Mouse (Mus musculus) embryo, embryonic 11.5 days (tissue): ENCODE data around the gene Helb.
"Not testable (repeated sequence)": the region's sequence is repeated elsewhere in the genome, so short reads cannot be mapped to it uniquely, and the experiment has no call there.

Experiments
- DNase-seq: peaks from one replicate; pipeline ENCODE4 v3.0.0-alpha.2; 2012; ENCODE audit warnings: low read depth, low spot score

Gene Helb

DNA sequence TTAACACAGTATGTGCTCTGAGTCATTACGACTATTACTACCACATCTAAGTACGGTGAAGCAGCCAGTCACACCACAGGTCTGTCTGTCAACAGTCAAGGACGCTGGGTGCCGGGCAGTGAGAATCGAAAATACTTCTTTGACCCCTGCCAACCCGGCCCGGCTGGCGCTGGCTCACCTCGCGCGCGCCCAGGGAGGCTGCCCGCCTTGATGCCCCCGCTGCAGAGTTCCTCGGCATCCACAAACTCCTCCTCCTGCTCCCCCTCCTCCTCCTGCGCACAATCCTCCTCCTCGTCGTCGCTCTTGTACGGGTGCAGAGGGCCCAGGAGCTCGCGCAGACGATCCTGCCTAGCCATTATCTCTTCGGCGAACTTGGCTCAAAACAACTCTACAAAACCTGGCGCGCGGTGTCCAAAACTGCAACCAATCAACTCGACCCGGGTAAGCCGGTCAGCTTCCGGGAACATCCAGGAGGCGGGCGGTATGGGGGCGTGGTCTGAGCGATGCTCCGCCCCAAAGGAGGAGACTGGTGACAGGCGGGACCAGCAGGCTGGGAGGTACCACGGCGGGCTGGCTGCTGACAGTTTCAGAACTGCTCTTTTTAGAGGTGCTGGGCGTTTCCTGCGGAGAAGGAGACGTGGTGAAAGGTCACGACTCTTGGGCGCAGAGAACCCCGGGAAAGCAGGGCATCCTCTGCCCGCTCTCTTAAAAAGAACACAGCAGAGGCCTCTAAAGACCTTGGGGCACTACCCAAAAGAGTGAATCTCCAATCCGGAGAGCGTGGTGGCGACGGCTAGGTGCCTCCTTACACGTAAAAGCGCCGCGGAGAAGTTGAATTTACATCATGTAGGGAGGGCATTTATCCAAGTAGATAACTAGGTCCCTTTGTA, at the start of gene Helb:
Gene Helb, minus strand, starts transcription at position 481 of the 890 bp plus-strand sequence.
- DNase-seq = peak; percentile 91

DNA sequence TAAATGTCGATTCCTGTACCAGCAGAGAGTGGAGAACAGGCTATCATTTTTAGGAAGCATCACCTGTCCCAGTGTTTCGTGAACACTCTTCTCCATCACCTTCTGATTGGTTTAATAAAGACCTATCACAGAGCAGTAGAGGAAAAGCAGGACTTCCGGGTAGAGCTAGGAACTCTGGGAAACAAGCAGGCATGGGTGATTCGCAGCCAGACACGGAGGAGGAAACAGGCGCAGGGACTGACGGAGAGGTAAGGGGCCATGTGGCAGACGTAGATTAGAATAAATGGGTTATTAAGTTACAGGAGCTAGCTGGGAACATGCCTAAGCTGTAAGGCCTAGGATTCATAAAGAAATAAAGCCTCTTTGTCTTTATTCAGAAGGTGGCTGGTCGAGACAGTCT, 47.7 kb upstream of the Helb start:
- DNase-seq = no peak

DNA sequence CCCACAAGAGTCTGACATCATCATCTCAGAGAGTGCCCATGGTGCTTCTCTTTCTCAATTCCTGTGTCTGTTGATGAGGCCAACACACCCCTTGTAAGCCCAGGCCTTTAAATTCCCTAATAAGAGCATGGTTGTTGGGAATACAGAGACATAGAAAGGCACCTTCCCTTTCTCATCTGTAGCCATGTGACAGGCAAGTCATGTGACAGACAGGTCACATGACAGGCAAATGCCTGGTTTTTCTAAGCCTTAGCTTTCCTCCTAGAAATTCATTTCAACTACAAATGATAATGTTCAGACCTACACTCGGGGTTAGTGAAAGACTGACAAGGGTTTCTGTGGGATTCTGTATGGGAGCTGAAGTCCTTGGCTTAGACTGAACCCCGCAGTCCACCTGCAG, 41.1 kb upstream of the Helb start:
- DNase-seq = no peak

DNA sequence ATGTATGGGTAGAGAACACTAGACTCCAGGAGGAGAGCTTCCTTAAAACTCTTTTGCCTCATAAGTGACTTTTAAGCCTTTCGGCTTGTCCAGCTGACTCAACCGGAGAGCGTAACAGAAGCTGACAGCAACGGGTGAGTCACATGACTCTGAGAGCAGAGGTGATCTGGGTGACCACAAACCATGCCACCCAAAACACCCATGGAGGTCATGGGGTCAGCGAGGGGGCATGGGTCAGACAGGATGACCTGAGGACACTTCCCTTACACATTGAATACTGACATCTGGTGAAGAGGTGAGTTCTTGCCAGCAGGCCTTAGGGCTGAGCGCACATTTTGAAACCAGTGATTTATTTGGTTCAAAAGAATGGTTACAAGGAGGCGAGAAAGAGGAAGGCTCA, 38.9 kb upstream of the Helb start:
- no peak for DNase-seq

DNA sequence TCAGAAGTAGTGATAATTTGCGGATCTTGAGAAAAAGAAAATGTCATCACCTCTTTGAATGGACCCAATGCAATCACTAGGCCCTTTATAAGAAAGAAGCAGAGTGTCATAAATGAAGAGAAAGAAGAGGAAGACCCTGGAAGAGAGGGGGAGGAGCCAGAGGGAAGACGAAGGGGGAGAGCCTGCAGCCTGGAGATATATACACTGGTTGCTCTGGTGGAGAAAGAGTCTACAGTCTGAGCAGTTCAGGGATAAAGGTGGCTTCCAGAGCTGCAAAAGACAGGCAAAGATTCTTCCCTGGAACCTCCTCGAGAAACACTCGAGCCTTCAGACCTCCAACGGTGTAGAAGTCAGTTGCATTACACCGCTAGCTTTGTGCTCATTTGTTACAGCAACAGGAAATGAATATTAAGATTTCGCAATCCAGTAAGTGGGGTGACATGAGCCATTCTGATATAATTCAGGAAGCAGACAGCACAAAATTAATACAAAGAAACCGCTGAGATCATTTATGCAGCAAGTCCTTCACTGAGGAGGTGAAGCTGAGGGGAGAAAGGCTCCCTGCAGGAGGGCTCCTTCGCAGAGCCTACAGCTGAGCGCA, 28.2 kb upstream of the Helb start:
- no peak for DNase-seq

DNA sequence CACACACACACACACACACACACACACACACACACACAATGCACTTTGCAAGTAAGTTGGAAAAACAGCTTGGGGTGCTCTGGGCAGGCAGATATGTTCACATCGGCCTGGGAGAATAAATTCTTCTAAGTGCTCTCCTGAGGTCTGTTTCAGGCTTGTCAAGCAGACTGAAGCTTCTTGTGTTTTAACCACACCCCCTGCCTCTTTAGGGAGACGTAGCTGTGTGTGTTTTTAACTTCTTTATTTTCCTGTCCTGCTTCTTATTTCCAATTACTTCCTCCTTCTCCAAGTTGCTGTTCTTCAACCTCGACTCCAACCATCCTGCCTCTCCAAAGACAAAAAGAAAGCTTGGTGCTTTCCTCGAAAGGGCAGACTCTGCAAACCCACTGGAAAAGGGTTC, 27.4 kb upstream of the Helb start:
- no peak for DNase-seq

DNA sequence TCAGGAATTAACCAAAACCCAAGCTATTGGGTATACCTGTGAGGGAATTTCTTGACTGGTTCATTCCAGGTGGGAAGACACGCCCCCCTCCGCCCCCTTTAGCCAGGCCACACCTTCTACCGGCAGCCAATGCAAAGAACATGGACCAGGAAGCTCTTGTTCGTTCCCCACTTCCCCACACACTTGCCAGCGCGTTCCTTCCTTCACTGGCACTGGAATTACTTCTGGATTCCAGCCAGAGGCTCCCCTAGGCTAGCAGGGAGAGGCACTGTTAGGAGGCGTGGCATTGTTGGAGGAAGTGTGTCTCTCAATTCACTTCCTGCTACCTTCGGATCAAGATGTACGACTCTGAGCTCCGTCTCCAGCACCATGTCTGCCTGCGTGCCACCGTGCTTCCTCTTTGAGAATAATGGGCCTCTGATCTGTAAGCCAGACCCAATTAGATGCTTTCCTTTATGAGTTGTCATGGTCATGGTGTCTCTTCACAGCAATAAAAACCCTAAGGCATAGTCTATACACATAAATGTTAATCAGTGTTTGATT, 23.3 kb upstream of the Helb start:
- no peak for DNase-seq

DNA sequence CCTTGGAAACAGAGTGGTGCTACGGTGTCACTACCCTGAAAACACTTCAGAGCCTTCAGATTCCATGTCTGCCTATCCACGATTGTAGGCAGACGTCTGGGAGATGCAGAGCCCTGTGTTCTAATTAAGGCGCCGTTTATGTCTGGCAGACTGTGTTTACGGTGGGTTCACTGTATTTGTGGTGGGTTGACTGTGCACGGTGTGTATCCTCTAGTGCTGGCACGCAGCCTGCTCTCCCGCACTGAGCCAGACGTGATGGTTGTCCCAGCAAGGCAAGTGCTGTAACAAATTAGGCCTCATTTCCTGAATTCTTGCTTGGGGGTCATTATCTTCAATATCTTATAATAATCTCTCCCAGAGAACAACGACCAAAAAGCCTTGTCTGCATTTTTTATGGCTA, 20.9 kb upstream of the Helb start:
- DNase-seq = no peak

DNA sequence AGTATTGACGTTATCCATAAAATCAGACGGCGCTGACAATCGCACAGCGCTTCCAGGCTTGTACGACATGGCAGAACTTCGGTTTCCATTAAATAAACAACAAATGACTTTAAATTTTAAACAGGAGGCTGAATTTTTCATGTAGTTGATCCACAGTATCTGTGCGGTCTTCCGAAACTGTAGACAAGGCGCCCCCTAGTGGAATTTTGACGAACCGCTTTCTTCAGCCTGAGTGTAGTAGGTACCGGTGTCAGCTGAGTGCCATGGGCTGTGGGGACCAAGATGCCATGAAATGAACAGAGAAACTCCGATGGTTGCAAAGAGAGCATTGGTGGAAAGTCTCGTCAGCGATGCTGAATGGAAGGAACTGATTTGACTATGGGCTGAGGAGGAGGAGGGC, 17.8 kb upstream of the Helb start:
- DNase-seq = no peak

DNA sequence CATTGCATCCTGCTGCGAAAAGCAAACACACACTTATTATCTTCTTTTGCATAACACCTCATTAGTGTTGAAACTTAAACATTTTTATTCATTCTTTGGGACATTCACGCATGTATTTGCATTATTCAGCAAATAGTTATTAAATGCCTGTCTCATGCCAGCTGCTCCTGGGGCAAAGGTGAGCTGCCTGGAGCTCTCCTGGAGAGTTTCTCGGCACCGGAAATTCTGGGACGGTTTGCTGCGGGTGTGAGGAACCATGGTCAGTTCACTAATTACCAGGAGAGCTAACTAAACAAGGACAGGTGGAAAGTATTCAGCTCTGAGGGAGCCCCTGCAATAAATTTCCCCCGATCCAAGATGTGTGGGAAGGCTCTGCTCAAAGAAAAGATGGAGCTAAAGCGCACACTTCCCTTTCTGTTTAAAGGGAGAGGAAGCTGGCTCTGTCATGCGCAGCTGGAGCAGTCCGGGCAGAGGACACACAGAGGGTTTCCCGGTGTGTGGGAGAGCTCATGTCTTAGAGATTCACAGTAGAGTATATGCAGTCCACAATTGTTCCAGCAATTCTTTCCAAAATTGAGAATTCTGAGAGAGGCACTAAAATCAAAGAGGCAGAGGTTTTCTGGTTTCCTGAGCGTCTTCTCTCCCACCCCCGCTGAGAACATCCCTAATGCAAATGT, 16.0 kb upstream of the Helb start:
- no peak for DNase-seq

DNA sequence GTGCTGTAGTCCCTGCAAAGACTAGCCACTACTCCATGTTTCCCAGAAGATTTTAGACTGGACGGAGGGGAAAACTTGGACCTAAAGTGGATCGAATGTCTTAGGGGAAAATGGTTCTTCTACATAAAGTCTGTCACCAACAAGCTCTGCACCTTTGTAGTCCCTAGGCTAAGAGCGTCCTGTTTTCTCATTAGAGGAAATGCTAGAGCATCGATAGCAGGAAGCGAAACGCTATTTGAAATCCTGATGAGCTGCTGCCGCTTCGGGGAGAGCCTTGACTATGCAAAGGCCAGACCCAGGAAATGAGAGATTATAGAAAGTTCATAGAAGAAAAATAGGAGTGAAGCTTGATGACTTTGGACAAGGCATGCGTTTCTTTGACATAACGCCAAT, 12.7 kb upstream of the Helb start:
- DNase-seq = no peak

DNA sequence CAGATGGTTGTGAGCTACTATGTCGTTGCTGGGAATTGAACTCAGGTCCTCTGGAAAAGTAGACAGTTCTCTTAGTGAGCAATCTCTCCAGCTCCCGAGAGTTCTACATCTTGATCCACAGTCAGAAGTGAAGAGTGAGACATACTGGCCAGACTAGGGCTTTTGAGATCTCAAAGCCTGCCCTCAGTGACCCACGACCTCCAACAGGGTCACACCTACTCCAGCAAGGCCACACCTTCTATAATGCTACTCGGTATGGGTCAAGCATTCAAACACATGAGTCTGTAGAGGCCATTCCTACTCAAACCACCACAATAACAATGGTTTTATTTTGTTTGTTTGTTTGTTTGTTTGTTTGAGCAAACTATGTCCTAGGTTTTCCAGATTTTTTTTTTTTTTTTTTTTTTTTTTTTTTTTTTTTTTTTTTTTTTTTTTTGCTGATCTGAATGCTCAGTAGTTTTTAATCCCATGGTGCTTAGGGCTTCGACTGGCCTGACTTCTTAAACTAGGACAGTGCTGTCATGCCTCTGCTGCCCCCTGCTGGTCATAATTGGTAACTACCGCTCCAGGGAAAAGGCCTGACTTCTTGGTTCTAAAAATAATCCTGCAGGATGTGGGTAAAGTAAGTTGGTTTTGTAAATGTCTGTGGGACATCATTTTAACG, 12.1 kb upstream of the Helb start:
- peak; percentile 70 for DNase-seq

DNA sequence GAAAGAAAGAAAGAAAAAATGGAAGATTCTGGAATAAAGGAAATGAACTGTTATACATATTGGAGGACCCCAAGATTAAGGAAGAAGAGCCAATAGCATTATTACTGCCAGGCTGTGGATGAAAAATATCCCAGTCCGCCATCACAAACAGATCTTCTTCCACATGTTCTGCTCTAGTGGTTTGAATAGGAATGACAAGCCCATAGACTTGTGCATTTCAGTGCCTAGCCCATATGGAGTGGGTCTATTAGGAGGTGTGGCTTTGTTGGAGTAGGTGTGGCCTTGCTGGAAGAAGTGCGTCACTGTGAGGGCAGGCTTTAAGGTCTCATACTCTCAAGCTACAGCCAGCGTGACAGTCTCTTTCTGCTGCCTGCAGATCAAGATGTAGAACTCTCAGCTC, 10.9 kb upstream of the Helb start:
- DNase-seq = no peak

DNA sequence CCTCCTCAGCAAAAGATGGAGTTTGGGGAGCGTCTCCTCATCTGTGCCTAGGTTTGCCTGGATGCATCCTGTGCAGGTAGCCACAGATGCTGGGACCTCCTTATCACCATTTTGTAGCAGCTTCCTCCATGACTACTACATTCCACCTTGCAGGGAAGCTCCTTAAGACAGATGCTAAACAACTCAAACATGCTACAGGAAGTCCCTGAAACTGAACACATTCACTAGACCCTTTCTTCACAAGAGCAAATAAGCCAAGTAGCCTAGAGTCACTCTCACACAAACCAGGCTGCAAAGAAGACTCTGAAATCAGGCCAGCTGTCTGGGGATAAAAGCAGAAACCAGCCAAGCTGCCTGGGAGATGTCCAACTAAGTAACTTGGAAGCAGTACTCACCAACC, 2.5 kb upstream of the Helb start:
- no peak for DNase-seq

DNA sequence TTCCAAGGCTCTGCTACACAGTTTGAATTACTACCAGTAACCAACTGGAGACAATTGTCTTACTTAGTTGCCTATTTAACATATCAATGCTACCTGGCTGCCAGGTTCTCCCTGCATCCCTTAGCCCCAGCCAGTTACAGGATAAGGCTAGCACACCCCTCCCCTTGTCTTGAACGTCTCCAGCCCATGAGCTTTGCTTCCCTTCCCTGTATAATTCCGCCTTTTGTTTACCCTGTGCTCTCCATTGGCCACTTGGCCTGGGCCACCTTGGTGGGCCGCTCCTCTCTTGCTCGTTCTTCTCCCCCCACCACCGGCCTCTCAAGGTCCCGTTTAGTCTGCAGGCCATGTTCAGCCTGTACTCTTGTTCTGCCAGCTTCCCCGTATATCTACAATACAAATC, 1.7 kb upstream of the Helb start:
- no peak for DNase-seq

DNA sequence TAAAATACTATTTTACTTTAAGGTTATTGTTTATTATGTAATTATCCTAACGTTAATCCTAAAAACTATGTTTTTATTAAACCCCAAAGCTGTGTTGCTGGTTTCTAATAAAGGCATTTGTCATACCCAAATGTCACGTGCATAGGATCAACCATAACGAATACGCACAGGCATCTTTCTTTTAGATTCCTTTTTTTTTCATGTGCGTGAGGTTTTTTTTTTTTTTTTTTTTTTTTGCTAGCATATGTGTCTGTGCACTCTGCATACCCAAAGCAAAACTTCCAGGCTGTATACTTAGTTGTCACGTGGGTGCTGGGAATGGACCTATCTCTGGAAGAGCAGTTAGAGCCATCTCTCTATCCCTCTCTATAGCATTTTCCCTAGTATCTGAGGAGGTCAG, 1.2 kb upstream of the Helb start:
- no peak for DNase-seq

DNA sequence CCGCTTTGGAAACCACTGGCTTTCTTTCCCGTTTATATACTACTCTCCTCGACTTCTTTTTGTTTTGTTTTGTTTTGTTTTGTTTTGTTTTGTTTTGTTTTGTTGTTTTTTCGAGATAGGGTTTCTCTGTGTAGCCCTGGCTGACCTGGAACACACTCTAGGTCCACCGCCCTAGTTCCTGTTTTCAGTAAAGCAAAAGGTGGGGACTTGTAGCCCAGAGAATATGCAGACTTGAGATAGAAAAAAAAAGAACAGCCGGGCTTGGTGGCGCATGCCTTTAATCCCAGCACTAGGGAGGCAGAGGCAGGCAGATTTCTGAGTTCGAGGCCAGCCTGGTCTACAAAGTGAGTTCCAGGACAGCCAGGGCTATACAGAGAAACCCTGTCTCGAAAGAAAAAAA, 695 bp upstream of the Helb start:
- not testable (repeated sequence) for DNase-seq

DNA sequence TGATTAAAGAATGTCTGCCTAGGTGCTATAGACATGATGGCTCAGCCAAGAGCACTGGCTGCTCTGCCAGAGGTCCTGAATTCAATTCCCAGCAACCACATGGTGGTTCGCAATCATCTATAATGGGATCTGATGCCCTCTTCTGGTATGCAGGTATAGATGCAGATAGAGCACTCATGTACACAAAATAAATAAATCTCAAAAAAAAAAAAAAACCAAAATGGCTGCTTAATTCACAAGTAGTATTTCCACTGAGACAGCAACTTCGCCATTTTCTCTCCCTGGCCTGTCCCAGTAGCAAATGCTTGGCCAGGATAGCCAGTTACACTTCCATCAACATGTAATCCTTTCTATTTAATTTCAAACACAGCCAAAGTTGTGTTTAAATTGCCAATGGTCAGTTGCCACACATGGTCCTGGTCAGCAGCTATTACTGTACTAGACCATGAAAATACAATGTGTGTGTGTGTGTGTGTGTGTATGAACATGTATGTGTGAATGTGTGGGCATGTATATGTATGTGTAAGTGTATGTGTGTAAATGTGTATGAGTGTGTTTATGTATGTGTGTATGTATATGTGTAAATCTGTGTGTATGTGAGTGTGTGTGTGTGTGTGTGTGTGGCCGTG, 982 bp downstream of the Helb start:
- DNase-seq = no peak

DNA sequence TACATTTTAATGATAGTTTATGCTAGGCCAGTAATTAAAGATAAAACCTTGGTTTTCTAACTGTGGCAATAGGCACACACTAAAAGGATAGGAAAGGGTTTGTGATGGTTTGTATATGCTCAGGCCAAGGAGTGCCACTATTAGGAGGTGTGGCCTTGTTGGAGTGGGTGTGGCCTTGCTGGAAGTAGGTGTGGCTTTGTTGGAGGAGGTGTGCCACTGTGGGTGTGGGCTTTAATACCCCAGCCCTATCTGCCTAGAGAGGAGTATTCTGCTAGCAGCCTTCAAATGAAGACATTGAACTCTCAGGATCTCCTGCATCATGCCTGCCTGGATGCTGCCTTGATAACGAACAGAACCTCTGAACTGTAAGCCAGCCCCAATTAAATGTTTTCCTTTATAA, 12.0 kb downstream of the Helb start:
- no peak for DNase-seq

DNA sequence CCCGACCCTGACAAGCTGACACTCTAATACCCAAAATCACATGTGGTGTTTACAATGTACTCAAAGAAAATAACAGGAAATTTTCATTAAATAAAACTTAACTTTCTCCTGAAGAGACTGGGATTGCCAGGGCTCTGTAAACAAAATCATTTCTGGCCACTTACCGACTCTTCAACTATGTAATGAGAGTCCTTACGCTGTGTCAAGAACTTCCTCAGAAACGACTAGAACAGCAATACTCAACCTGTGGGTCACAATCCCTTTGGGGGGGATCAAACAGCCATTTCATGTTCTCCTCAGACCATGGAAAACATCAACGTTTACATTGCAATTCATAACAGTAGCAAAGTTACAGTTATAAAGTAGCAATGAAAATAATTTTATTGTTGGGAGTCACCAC, 15.2 kb downstream of the Helb start:
- no peak for DNase-seq

DNA sequence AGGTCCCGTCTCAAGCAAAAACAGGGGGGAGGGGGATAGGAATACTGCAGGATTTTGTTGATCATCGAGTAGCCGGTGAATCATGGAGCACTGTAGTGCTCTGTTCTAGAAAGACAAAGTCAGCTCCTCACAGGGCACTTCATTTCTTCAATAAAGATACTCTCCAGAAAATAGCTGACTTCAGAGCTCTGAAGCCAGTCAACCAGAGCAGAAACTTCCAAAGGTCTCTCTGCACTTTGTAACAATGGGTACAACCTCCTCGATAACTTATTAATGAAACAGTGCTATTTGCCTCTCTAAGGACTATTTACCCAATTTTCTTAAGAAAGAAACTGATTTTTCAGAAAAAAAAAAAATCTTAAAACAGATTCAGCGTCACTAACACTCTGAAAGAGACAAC, 17.1 kb downstream of the Helb start:
- no peak for DNase-seq

DNA sequence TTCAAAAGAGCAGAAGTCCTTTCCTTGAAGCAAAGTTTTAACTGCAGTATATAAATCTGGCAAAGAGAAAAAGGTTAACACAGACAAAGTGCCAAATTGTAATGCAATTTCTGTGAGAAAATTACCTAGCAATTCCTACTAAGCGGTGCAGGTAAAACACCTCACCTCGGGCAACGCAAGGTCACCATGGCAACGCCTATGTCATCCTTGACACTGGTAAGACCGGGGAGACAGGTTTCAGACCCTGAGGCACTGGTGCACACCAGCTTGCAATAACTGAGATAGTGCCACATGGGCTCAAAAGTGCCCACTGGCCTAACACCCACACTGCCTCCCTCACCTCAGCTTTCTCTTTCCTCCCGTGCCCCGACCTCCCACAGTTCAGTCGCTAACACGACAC, 17.7 kb downstream of the Helb start:
- no peak for DNase-seq
